Mouse (Mus musculus) lung, postnatal 0 days (tissue): ENCODE results near the gene Scap. TPM values are rescaled to one million over a fixed set of nuclear protein-coding genes. Genes with fewer than 3 reads are reported as not detected.

Experiments used
- ATAC-seq: fragments of 200-750 bp; cut with Nextera tagmentation; 2 replicates; pipeline ENCODE4 v1.8.0; 2017; ENCODE audit warnings: moderate library complexity
- DNase-seq: peaks from one replicate; pipeline ENCODE4 v3.0.0-alpha.2; 2016; ENCODE audit warnings: low spot score
- H3K27ac ChIP-seq: fragments of 300-500 bp; sonication (generic); 2 replicates; pipeline ENCODE4 v1.5.1; 2014; ENCODE audit warnings: antibody characterized with exemption, mild to moderate bottlenecking, low read length, mixed read lengths
- H3K27me3 ChIP-seq: fragments of 300-500 bp; sonication (generic); replicated peaks from 2 replicates; pipeline ENCODE4 v1.6.1; 2014; ENCODE audit warnings: low read length, mixed read lengths; ENCODE audit not compliant: insufficient read depth
- H3K36me3 ChIP-seq: fragments of 300-500 bp; sonication (generic); 2 replicates; pipeline ENCODE4 v1.6.1; 2014; ENCODE audit warnings: low read length, mixed read lengths; ENCODE audit not compliant: insufficient read depth
- H3K4me1 ChIP-seq: fragments of 300-500 bp; sonication (generic); 2 replicates; pipeline ENCODE4 v1.6.1; 2014; ENCODE audit warnings: antibody characterized with exemption, low read depth, low read length, mixed read lengths; ENCODE audit not compliant: insufficient read depth
- H3K4me2 ChIP-seq: fragments of 300-500 bp; sonication (generic); replicated peaks from 2 replicates; pipeline ENCODE4 v1.6.1; 2014; ENCODE audit warnings: low read depth, mild to moderate bottlenecking, low read length, moderate library complexity, mixed read lengths
- H3K4me3 ChIP-seq: fragments of 300-500 bp; sonication (generic); 2 replicates; pipeline ENCODE4 v1.5.1; 2014; ENCODE audit warnings: low read depth, low read length
- H3K9ac ChIP-seq: fragments of 300-500 bp; sonication (generic); replicated peaks from 2 replicates; pipeline ENCODE4 v1.6.1; 2014; ENCODE audit warnings: low read depth, mild to moderate bottlenecking
- H3K9me3 ChIP-seq: fragments of 300-500 bp; sonication (generic); 2 replicates; pipeline ENCODE4 v1.6.1; 2016; ENCODE audit warnings: low read length, mixed read lengths
- CTCF ChIP-seq: IDR thresholded peaks from 2 replicates; pipeline ENCODE4 v1.5.1; 2016; ENCODE audit warnings: antibody characterized with exemption, mild to moderate bottlenecking
- EP300 ChIP-seq: IDR thresholded peaks from 2 replicates; pipeline ENCODE4 v1.6.1; 2016; ENCODE audit warnings: antibody characterized with exemption, mild to moderate bottlenecking, control low read depth
- WGBS: fragments of 180-500 bp; shearing (Covaris S2); extraction: QIAGEN DNeasy Blood & Tissue Kit; methylation state at CpG from one replicate; pipeline ENCODE4 v1.1.7; 2014; 5-methylcytosine and 5-hydroxymethylcytosine counted together
- polyA plus RNA-seq: library from polyadenylated mRNA; unstranded; fragments of >200 nt; fragmentation: Nextera tagmentation; extraction: Ambion mirVana; gene quantifications from 2 replicates; pipeline ENCODE4 v1.2.1, GENCODE M21; 2015

Gene Scap
- 18.1 and 21.3 TPM in 2 replicates for polyA plus RNA-seq

DNA sequence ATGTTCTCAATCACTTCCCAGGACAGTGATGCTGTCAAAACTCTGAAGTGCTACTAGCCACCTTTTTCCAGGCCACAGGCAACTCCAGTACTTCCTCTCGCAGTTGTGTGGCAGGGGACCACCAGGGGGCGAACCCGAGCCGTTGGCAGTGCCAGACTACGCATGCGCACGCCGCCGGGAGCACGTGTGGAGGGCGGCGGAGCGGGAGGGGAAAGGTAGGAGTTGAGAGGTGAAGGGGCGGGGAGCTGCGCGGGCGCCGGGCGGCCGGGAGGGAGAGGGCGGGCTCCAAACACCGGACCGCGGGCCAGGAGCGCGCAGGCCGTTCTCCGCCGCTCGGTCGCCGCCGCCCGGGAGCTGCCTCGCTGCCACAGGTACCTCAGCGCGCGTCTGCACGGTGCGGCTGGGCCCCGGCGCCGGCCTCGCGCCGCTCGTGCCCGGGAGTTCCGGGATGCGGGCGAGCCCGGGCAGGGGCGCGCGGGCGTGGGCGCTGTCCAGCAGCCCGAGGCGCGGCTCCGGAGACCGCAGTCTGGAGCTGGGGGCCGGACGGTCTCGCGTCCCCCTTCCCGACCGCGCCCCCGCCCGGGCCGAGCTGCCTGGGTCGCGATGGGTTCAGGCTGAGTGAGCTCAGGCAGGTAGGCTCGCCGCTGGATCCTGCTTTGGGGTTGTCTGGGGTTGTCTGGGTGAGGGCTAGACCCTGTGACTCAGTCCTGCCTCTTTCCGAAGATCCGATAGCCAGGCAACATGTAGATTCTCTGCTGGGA is at the start of gene Scap:
Gene Scap (plus strand): TSS at position 154 of the 761 bp plus-strand sequence.
- DNase-seq: peak; percentile 95
- H3K4me2 ChIP-seq: peak within 1 kb of the TSS; percentile 69
- TF ChIP-seq EP300 (no peak), CTCF (peak; percentile 99)
- peak; percentile 94 for ATAC-seq
- H3K36me3 ChIP-seq: no peaks in the 10 kb centered on the region
- no peaks in the 10 kb centered on the region for H3K4me1 ChIP-seq
- peak within 1 kb of the TSS; percentile 46 for H3K9ac ChIP-seq
- H3K9me3 ChIP-seq: no peaks in the 10 kb centered on the region
- H3K4me3 ChIP-seq: peak within 1 kb of the TSS; percentile 86
- no peaks in the 10 kb centered on the region for H3K27me3 ChIP-seq
- H3K27ac ChIP-seq: peak within 1 kb of the TSS; percentile 20; the same call in 1 of the 2 replicates
- 3% methylated on average over 50 of the region's 78 CpGs for WGBS

DNA sequence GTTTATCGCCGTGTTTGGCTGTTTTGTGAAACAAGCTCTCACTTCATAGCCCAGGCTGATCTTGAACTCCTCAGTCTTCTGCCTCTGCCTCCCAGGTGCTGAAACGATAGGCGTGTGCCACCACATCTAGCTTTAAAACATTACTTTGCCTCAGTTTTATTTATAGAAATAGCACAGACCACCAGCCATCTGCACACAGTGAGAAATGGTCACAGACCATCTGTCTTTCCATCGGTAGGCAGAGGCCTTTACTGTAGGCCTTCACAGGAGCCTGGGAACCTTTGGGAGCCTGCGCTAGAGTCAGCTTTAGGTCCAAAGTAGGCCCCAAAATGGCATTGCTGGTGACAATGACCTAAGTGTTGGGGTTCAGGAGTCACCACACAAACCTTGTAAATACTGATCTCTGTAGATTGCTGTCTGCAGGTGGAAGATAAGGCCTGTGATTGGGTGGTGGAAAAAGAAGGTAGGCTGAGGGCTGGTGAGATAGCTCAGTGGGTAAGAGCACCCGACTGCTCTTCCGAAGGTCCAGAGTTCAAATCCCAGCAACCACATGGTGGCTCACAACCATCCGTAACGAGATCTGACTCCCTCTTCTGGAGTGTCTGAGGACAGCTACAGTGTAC is 48.9 kb upstream of the Scap start:
- H3K4me1 ChIP-seq: no peaks in the 10 kb centered on the region
- ATAC-seq: no peak
- no peak overlapping the region for H3K27ac ChIP-seq
- no peaks in the 10 kb centered on the region for H3K9me3 ChIP-seq
- no peaks in the 10 kb centered on the region for H3K36me3 ChIP-seq
- DNase-seq: no peak
- no peak overlapping the region for H3K4me2 ChIP-seq
- 91% methylated on average over 8 of the region's 10 CpGs for WGBS
- no peak overlapping the region for H3K9ac ChIP-seq
- TF ChIP-seq EP300: no peak
- no peak for TF ChIP-seq CTCF
- H3K4me3 ChIP-seq: no peak overlapping the region
- no peaks in the 10 kb centered on the region for H3K27me3 ChIP-seq

DNA sequence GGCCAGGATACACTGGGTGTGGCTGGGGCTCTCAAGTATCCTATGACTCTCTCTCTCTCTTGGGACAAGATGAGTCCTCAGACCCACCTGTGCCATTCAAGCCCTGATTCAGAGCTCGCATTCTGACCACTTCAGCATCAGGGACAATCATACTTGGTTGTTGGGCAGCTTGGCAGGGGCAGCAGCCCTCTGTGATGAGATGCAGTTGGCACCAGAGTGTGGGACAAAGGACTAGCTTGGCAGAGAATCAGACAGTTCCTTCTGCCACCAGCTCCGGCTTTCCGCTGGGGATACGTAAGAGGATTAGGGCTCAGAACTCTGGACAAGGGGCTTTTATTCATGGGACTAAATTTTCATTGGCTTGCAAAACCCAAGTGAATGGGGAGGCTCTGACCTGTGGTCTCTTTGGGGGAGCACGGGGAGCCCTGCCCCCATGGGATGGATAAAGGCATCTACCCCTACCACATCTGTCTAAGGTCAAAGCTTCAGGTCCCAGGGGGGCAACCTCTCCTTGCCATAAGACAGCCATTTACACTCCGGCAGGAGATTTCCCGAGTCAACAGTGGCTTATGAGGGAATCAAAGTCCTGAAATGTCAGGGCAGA is 45.7 kb upstream of the Scap start:
- Histone ChIP-seq H3K4me3 (no peak overlapping the region), H3K9ac (no peak overlapping the region), H3K27me3 (no peaks in the 10 kb centered on the region), H3K27ac (no peak overlapping the region), H3K36me3 (no peaks in the 10 kb centered on the region), H3K4me1 (no peaks in the 10 kb centered on the region), H3K4me2 (no peak overlapping the region), H3K9me3 (no peaks in the 10 kb centered on the region)
- no peak for ATAC-seq
- DNase-seq: no peak
- no peak for TF ChIP-seq EP300
- TF ChIP-seq CTCF: no peak
- 64% methylated on average over 7 of the region's 7 CpGs for WGBS

DNA sequence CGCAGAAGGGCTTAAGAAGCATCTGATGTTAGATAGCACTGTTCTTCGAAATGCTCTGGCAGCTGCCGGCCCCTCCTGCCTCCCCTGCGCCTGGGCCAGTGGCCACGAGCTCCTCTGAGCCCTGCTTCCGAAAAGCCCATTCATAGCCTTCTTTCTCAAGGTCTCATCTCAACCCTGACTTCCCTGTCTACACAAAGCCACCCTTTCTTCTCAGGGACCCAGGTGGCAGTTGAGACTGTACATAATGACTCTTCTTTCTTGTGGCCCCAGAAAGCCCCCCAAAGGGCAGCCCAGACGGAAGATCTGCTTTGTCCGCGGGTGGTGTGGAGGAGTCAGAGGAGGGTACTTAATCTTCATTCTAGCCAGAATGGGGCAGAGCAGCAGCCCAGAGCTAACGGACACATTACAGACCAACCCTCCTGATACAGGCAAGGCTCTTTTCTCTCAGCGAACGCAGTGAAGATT is 39.8 kb upstream of the Scap start:
- no peak for ATAC-seq

DNA sequence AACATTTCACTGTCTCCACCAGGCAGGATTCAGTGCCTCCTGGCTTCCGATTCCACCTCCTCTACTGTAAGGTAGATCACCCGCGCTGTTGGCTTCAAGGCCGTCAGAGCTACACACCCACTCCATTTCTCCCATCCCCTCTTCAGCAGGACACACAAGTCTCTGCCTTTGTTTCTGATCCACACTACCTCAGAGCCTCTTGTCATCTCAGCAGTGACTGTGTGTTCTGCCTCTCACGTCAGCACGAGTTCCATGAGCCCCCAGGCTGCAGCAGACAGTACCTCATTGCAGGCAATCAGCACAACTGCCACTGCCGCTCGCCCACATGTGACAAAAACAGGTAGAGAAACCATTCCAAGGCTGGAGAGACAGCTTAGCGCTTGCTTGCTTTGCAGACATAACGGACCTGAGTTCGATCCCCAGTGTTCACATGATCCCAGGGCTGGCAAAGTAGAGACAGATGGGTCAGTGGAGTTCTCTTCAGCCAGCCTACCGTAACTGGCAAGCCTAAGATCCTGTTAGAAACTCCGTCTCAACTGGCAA is 39.1 kb upstream of the Scap start:
- Histone ChIP-seq H3K4me2 (no peak overlapping the region), H3K27ac (no peak overlapping the region), H3K4me1 (no peaks in the 10 kb centered on the region), H3K27me3 (no peaks in the 10 kb centered on the region), H3K4me3 (no peak overlapping the region), H3K36me3 (no peaks in the 10 kb centered on the region), H3K9ac (no peak overlapping the region), H3K9me3 (no peaks in the 10 kb centered on the region)
- TF ChIP-seq EP300 (no peak), CTCF (no peak)
- 82% methylated on average over 13 of the region's 13 CpGs for WGBS
- ATAC-seq (no peak), DNase-seq (no peak)

More for the DNA sequence above, 39.8 kb upstream of the Scap start:
- 76% methylated on average over 12 of the region's 12 CpGs for WGBS
- no peaks in the 10 kb centered on the region for H3K4me1 ChIP-seq
- H3K4me3 ChIP-seq: no peak overlapping the region
- no peaks in the 10 kb centered on the region for H3K36me3 ChIP-seq
- no peaks in the 10 kb centered on the region for H3K27me3 ChIP-seq
- H3K9me3 ChIP-seq: no peaks in the 10 kb centered on the region
- no peak for DNase-seq
- no peak overlapping the region for H3K9ac ChIP-seq
- TF ChIP-seq CTCF (no peak), EP300 (no peak)
- H3K27ac ChIP-seq: no peak overlapping the region
- no peak overlapping the region for H3K4me2 ChIP-seq

DNA sequence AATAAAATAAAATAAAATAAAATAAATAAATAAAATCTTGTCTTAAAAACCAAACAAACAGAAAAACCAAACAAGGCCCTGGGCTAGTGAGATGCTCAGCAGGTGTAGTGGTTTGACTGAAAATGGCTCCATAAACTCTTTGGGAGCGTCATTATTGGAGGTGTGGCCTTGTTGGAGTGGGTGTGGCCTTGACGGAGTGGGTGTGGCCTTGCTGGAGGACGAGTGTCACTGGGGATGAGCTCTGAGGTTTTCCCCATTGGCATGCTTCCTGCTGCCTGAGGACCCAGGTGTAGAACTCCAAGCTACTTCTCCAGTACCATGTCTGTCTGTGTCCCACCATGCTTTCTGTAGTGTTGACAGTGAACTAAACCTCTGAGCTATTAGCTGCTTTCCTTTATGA is 38.3 kb upstream of the Scap start:
- WGBS: 37% methylated on average over 3 of the region's 3 CpGs
- H3K4me1 ChIP-seq: no peaks in the 10 kb centered on the region
- H3K27ac ChIP-seq: no peak overlapping the region
- H3K9ac ChIP-seq: no peak overlapping the region
- no peak for ATAC-seq
- DNase-seq: no peak
- no peak overlapping the region for H3K4me2 ChIP-seq
- no peaks in the 10 kb centered on the region for H3K9me3 ChIP-seq
- H3K36me3 ChIP-seq: no peaks in the 10 kb centered on the region
- no peak overlapping the region for H3K4me3 ChIP-seq
- no peak for TF ChIP-seq EP300
- TF ChIP-seq CTCF: no peak
- H3K27me3 ChIP-seq: no peaks in the 10 kb centered on the region
